Mouse (Mus musculus): ENCODE data around the gene Dhdh. TPM values are rescaled to one million over a fixed set of nuclear protein-coding genes. Genes with fewer than 3 reads are reported as not detected.
"Not testable (repeated sequence)": the region's sequence is repeated elsewhere in the genome, so short reads cannot be mapped to it uniquely, and the experiment has no call there.

Dhdh gene
- total and polyA plus RNA-seq, 2 experiments from 2014 or later = 3.6 to 4.9 TPM

DNA sequence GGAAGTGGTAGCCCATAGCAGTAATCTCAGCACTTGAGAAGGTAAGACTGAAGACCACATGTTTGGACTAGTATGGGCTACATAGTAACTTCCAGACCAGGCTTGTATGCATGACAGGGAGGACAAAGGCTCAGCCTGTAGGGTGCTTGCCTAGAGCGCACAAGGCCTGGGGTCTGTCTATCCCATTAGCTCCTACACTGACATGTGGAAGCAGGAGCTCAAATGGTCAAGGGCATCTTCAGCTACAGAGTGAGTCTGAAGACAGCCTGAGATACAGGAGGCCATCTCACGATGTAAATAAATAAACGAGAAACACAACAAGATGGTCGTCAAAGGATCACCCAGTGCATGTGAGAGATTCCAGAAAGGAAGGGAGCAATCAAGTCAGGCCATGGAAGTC is 26.3 kb downstream of the Dhdh start:
- Histone ChIP-seq H3K4me2 (ENCODE audit: low read depth) (no peak overlapping the region), H3K9me3 (ENCODE audit: low read length) (no peaks in the 10 kb centered on the region), H3K27ac (ENCODE audit: low read depth, low read length) (no peak overlapping the region), H3K9ac (no peak overlapping the region), H3K27me3 (ENCODE audit: insufficient read depth, low read length) (no peaks in the 10 kb centered on the region), H3K4me3 (ENCODE audit: low read depth, low read length) (no peak overlapping the region), H3K36me3 (ENCODE audit: insufficient read depth) (peaks cover 43% of the 10 kb centered on the region), H3K4me1 (ENCODE audit: insufficient read depth) (peaks cover 28% of the 10 kb centered on the region)
- no peak for TF ChIP-seq CTCF (IDR thresholded peaks at IDR 0.05; ENCODE audit: low read depth)
- ATAC-seq (no peak), DNase-seq (no peak)
- 81% methylated on average over 4 of the region's 4 CpGs for WGBS

DNA sequence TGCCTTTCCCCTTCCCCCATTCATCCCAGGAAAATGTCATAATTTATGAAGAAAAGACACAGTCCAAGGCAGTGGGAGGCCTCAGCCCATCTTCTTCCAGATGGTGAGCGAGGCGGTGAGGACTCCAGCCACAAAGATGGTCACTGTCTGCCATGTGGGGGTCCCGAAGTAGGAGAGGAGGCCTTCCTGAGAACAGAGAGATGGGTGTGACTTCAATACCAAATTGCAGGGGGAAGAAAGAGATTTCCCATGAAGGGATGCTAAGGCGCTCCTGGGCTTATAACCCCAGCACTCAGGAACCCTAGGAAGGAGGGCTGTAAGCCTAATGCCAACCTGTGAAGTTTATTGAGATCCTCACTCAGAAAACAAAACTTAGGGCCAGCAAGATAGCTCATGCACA is 26.8 kb downstream of the Dhdh start:
- Histone ChIP-seq H3K9ac (no peak overlapping the region), H3K9me3 (ENCODE audit: low read length) (no peaks in the 10 kb centered on the region), H3K27ac (ENCODE audit: low read depth, low read length) (no peak overlapping the region), H3K36me3 (ENCODE audit: insufficient read depth) (peaks cover 44% of the 10 kb centered on the region), H3K4me3 (ENCODE audit: low read depth, low read length) (no peak overlapping the region), H3K27me3 (ENCODE audit: insufficient read depth, low read length) (no peaks in the 10 kb centered on the region), H3K4me2 (ENCODE audit: low read depth) (no peak overlapping the region), H3K4me1 (ENCODE audit: insufficient read depth) (peaks cover 28% of the 10 kb centered on the region)
- ATAC-seq (no peak), DNase-seq (no peak)
- WGBS = 95% methylated on average over 4 of the region's 4 CpGs
- TF ChIP-seq CTCF (IDR thresholded peaks at IDR 0.05; ENCODE audit: low read depth) = no peak

DNA sequence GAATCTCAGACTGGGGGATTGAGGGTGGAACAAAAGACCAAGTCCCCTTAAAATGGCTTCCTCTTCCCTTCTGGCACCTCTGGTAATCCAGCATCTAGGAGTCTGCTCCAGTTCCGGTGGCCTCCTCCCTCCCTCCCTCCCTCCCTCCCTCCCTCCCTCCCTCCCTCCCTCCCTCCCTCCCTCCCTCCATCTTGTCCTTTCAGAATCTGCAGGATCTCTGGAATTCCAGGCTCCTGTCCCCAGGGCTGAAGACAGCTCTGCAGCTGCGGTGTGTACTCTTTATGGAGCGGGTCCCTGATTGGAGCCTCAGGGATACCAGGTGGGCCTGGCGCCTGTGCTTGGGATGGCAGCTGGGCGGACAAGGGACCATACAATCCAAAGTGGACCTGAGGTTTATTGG is 27.3 kb downstream of the Dhdh start:
- ATAC-seq (no peak), DNase-seq (no peak)
- TF ChIP-seq CTCF (IDR thresholded peaks at IDR 0.05; ENCODE audit: low read depth) = no peak
- H3K27ac ChIP-seq (ENCODE audit: low read depth, low read length) = peak overlapping the region; percentile 92
- H3K9ac ChIP-seq = no peak overlapping the region
- no peaks in the 10 kb centered on the region for H3K9me3 ChIP-seq (ENCODE audit: low read length)
- H3K27me3 ChIP-seq (ENCODE audit: insufficient read depth, low read length) = no peaks in the 10 kb centered on the region
- 93% methylated on average over 4 of the region's 5 CpGs for WGBS
- peaks cover 28% of the 10 kb centered on the region for H3K4me1 ChIP-seq (ENCODE audit: insufficient read depth)
- no peak overlapping the region for H3K4me2 ChIP-seq (ENCODE audit: low read depth)
- H3K4me3 ChIP-seq (ENCODE audit: low read depth, low read length) = no peak overlapping the region
- peaks cover 44% of the 10 kb centered on the region for H3K36me3 ChIP-seq (ENCODE audit: insufficient read depth)

DNA sequence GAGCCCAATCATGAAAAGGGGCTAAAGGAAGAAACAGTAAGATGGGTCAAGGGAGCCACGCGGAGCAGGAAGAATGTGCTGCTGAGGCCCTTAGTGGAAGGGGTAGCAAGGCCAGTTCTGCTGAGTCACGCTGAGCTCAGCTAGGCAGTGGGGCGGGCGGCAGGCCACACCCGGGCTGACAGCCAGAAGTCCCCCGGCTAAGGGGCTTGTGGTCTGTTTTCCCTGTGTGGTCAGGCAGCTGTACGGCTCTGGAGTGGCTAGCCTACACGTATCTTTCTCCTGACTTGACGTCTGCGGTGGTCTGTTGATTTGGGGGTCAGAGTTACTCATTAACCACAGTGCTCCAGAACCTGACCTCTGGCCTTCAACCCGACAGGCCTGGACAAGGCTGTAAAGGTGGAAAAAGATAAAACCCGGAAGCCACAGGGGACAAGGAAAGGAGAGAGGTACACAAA is 27.7 kb downstream of the Dhdh start:
- peak overlapping the region; percentile 92 for H3K27ac ChIP-seq (ENCODE audit: low read depth, low read length)
- no peak overlapping the region for H3K9ac ChIP-seq
- no peaks in the 10 kb centered on the region for H3K9me3 ChIP-seq (ENCODE audit: low read length)
- ATAC-seq (no peak), DNase-seq (peak; percentile 43)
- peaks cover 28% of the 10 kb centered on the region for H3K4me1 ChIP-seq (ENCODE audit: insufficient read depth)
- WGBS = 41% methylated on average over 13 of the region's 13 CpGs
- TF ChIP-seq CTCF (IDR thresholded peaks at IDR 0.05; ENCODE audit: low read depth) = no peak
- peaks cover 46% of the 10 kb centered on the region for H3K36me3 ChIP-seq (ENCODE audit: insufficient read depth)
- H3K4me2 ChIP-seq (ENCODE audit: low read depth) = 0 out of 2 replicates have a peak overlapping the region, but pooled peaks have one; percentile 52
- H3K4me3 ChIP-seq (ENCODE audit: low read depth, low read length) = no peak overlapping the region
- H3K27me3 ChIP-seq (ENCODE audit: insufficient read depth, low read length) = no peaks in the 10 kb centered on the region

DNA sequence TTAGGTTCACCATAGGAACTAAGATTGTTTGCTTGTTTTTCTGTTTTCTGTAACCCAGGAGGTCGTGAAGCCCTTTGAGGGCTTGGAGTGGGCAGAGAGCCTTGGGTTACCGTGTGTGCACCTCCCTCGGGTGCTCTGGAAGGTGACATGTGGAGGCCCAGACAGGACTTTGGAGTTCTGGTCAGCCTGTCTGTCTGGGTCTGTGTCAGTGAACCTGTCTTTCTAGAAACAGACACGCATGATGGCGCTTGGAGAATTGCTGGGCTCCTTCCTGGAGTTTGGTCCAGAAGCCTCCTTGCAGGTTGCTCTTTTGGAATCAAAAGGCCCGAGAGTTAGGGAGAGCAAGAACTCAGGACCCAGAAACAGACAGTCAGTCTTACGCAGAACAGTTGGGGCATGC is 28.2 kb downstream of the Dhdh start:
- H3K36me3 ChIP-seq (ENCODE audit: insufficient read depth) = peaks cover 48% of the 10 kb centered on the region
- 73% methylated on average over 7 of the region's 7 CpGs for WGBS
- H3K4me2 ChIP-seq (ENCODE audit: low read depth) = peak overlapping the region; percentile 52
- 0 out of 2 replicates have a peak overlapping the region, but pooled peaks have one; percentile 87 for H3K4me3 ChIP-seq (ENCODE audit: low read depth, low read length)
- peak overlapping the region; percentile 49 for H3K9ac ChIP-seq
- no peak for ATAC-seq
- H3K27me3 ChIP-seq (ENCODE audit: insufficient read depth, low read length) = no peaks in the 10 kb centered on the region
- TF ChIP-seq CTCF (IDR thresholded peaks at IDR 0.05; ENCODE audit: low read depth) = no peak
- DNase-seq = no peak
- peaks cover 23% of the 10 kb centered on the region for H3K4me1 ChIP-seq (ENCODE audit: insufficient read depth)
- H3K27ac ChIP-seq (ENCODE audit: low read depth, low read length) = peak overlapping the region; percentile 92
- no peaks in the 10 kb centered on the region for H3K9me3 ChIP-seq (ENCODE audit: low read length)

DNA sequence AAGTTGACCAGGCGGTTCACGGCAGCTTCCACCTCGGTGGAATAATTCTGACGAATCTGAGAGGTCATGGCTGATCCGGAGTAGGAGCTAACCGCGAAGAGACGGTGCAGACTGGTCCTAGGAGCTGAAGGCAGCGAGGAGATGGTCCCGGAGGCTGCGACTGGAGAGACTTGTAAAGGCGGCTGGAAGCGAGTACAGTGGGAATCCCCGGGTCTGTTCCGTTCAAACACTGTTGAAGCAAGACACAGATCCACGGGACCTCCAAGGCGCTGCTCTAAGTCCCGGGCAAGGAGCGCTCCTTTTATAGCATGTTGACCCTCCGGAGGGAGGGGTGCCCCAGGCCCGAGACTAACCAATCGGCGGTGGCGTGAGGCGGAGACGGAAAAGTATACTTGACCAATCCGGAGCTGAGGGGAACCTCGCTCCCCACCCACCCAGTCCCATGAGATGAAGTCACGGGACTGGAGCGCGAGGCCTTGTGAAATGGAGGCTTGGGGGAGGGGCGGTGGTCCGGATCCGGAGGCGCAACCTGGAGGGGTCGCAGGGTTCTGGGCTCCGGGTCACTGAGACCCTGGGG is 29.0 kb downstream of the Dhdh start, which contains the start of gene Ftl1:
TSS of gene Ftl1 (minus strand) at position 321 of the 577 bp plus-strand sequence.
- under 1% methylated on average over 32 of the region's 37 CpGs for WGBS
- DNase-seq = peak; percentile 99
- Histone ChIP-seq H3K27ac (ENCODE audit: low read depth, low read length) (peak within 1 kb of the TSS; percentile 92), H3K9ac (peak within 1 kb of the TSS; percentile 87), H3K36me3 (ENCODE audit: insufficient read depth) (peaks cover 47% of the 10 kb centered on the region), H3K4me2 (ENCODE audit: low read depth) (peak within 1 kb of the TSS; percentile 76), H3K4me3 (ENCODE audit: low read depth, low read length) (peak within 1 kb of the TSS; percentile 87), H3K4me1 (ENCODE audit: insufficient read depth) (peaks cover 21% of the 10 kb centered on the region)
- not testable (repeated sequence) for H3K27me3 ChIP-seq (ENCODE audit: insufficient read depth, low read length); H3K9me3 ChIP-seq (ENCODE audit: low read length)
- peak; percentile 96 for ATAC-seq

DNA sequence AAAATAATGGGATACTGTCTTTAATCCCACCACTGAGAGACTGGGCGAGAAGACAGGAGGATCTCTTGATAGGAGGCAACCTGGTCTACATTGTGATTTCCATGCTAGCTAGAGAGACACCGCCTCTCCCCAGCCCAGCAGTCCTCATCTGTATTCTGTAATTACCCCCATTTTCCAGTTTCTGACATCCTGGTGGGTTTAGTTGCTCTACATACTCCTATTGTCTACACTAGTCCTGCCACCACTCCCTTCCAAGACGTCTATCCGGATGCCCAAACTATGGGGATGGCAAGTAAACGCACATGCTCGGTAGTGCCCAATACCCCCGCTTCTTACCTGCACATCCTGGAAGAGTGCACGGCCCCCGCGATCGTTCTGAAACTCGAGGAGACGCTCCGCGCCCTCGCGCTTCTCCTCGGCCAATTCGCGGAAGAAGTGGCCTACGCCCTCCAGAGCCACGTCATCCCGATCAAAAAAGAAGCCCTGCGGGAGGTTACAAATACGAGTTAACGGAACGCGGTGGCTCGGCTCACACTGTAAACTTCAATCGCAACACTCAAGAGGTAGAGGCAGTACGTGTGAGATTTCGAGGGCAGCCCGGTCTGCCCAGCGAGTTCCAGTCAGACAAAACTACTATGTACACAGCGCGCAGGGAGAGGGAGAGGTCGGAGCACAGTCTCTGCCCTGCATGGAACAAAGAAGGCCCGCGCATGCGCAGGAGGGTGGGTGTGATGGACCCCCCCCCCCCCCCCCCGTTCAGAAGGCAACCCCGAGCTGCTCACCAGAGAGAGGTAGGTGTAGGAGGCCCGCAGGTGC is 29.6 kb downstream of the Dhdh start:
- H3K4me3 ChIP-seq (ENCODE audit: low read depth, low read length) = peak overlapping the region; percentile 87
- H3K36me3 ChIP-seq (ENCODE audit: insufficient read depth) = peaks cover 48% of the 10 kb centered on the region
- H3K4me2 ChIP-seq (ENCODE audit: low read depth) = peak overlapping the region; percentile 76
- H3K27ac ChIP-seq (ENCODE audit: low read depth, low read length) = peak overlapping the region; percentile 92
- ATAC-seq = peak; percentile 77
- H3K4me1 ChIP-seq (ENCODE audit: insufficient read depth) = peaks cover 21% of the 10 kb centered on the region
- 0% methylated on average over 41 of the region's 43 CpGs for WGBS
- H3K9me3 ChIP-seq (ENCODE audit: low read length) = no peaks in the 10 kb centered on the region
- no peaks in the 10 kb centered on the region for H3K27me3 ChIP-seq (ENCODE audit: insufficient read depth, low read length)
- H3K9ac ChIP-seq = peak overlapping the region; percentile 87
- TF ChIP-seq CTCF (IDR thresholded peaks at IDR 0.05; ENCODE audit: low read depth) = no peak
- peak; percentile 94 for DNase-seq
